Mouse (Mus musculus) limb, embryonic 12.5 days (tissue): Measurements from ENCODE around the gene 5031439G07Rik. TPM values are rescaled to one million over a fixed set of nuclear protein-coding genes. Genes with fewer than 3 reads are reported as not detected.

Experiments used
- ATAC-seq: fragments of 200-750 bp; cut with Nextera tagmentation; 2 replicates; pipeline ENCODE4 v1.8.0; 2017; ENCODE audit warnings: low read depth, moderate TSS enrichment; ENCODE audit not compliant: insufficient number of reproducible peaks, insufficient read depth, low FRiP score, low TSS enrichment
- H3K27ac ChIP-seq: fragments of 300-500 bp; sonication (generic); 2 replicates; pipeline ENCODE4 v1.5.1; 2016; ENCODE audit warnings: mild to moderate bottlenecking, moderate library complexity
- H3K27me3 ChIP-seq: fragments of 300-500 bp; sonication (generic); 2 replicates; pipeline ENCODE4 v1.6.1; 2016; ENCODE audit warnings: mild to moderate bottlenecking, moderate library complexity
- H3K36me3 ChIP-seq: fragments of 300-500 bp; sonication (generic); 2 replicates; pipeline ENCODE4 v1.6.1; 2016; ENCODE audit warnings: mild to moderate bottlenecking, moderate library complexity
- H3K4me1 ChIP-seq: fragments of 300-500 bp; sonication (generic); replicated peaks from 2 replicates; pipeline ENCODE4 v1.6.1; 2016
- H3K4me2 ChIP-seq: fragments of 300-500 bp; sonication (generic); 2 replicates; pipeline ENCODE4 v1.6.1; 2016; ENCODE audit warnings: mild to moderate bottlenecking, moderate library complexity
- H3K4me3 ChIP-seq: fragments of 300-500 bp; sonication (generic); replicated peaks from 2 replicates; pipeline ENCODE4 v1.5.1; 2016; ENCODE audit warnings: mild to moderate bottlenecking
- H3K9ac ChIP-seq: fragments of 300-500 bp; sonication (generic); replicated peaks from 2 replicates; pipeline ENCODE4 v1.6.1; 2016; ENCODE audit warnings: mild to moderate bottlenecking, moderate library complexity
- H3K9me3 ChIP-seq: fragments of 300-500 bp; sonication (generic); 2 replicates; pipeline ENCODE4 v1.6.1; 2016; ENCODE audit warnings: mild to moderate bottlenecking, moderate library complexity
- WGBS: fragments of 180-500 bp; shearing (Covaris S2); methylation state at CpG from one replicate; pipeline ENCODE4 v1.1.7; 2016; 5-methylcytosine and 5-hydroxymethylcytosine counted together
- polyA plus RNA-seq: library from polyadenylated mRNA; unstranded; fragments of >200 nt; fragmentation: Nextera tagmentation; extraction: Ambion mirVana; gene quantifications from 2 replicates; pipeline ENCODE4 v1.2.1, GENCODE M21; 2016

The 5031439G07Rik gene
- polyA plus RNA-seq, 1 experiment from 2014 or later: 10.1 TPM

DNA sequence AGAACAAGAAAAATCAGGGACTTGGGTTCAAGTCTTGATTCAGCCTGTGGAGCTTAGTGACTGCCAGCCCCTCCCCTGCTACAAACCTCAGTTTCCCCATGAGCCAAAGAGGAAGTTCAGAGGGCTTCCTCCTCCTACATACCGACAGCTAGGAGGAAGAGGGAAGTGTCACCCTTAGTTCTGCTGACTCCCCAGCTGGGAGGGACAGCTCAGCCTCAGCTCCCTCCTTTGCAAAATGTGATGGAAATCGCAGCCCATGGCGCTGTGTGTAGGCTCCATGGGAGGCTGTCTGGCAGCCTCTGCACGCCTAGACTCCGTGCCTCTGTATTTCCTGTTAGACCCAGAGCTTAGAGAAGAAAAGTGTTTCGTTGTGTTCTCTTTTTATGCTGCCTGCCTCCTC, 6.1 kb upstream of the 5031439G07Rik start:
- 0 out of 2 replicates have a peak overlapping the region, but pooled peaks have one; percentile 29 for H3K27ac ChIP-seq
- H3K9ac ChIP-seq: no peak overlapping the region
- 39% methylated on average over 6 of the region's 6 CpGs for WGBS
- no peak overlapping the region for H3K4me2 ChIP-seq
- peaks cover 6% of the 10 kb centered on the region; the same call in 1 of the 2 replicates for H3K27me3 ChIP-seq
- no peak for ATAC-seq
- no peaks in the 10 kb centered on the region for H3K9me3 ChIP-seq
- peaks cover 12% of the 10 kb centered on the region; the same call in 1 of the 2 replicates for H3K4me1 ChIP-seq
- no peaks in the 10 kb centered on the region for H3K36me3 ChIP-seq
- H3K4me3 ChIP-seq: no peak overlapping the region

DNA sequence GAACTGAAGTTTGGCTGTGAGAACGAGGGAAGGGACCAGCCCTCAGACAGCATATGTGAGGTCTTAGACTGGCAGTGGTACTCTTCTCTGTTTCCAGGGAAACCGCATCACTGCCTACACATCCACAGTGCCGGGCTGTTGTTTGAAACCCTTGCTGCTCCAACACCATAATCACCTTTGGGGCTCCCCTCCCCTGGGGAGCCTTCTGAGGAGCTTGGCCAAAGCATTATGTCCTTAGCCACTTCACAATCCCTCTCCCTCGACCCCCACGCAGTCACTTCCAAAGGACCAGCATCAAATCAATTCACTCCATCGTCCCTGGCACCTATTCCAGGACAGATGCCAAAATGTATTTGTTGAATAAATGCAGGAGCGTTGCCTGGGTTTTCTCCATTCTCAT, 1.4 kb upstream of the 5031439G07Rik start:
- Histone ChIP-seq H3K4me2 (no peak overlapping the region), H3K27me3 (no peaks in the 10 kb centered on the region), H3K9me3 (no peaks in the 10 kb centered on the region), H3K9ac (no peak overlapping the region), H3K4me3 (no peak overlapping the region), H3K27ac (no peak overlapping the region), H3K36me3 (no peaks in the 10 kb centered on the region), H3K4me1 (peaks cover 11% of the 10 kb centered on the region; the same call in 1 of the 2 replicates)
- ATAC-seq: no peak
- 73% methylated on average over 7 of the region's 7 CpGs for WGBS

DNA sequence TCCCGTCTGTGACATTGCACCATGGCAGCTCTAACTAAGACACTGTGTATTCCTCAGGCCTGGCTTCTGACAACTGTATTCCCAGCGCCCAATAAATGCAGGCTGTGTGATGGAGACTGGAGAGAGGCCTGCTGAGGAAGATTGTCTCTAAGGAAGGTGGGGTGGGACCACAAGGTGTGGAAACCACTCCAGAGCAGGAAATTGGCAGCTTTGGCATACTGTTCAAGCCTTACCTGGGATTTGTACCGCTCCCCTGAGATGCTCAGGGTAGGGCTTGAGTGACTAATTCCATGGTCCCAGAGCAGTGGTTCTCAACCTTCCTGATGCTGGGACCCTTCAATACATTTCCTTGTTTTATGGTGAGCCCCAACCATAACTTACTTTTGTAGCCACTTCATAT, 747 bp upstream of the 5031439G07Rik start:
- Histone ChIP-seq H3K36me3 (no peaks in the 10 kb centered on the region), H3K9ac (no peak overlapping the region), H3K4me2 (no peak overlapping the region), H3K4me3 (no peak overlapping the region), H3K27ac (no peak overlapping the region), H3K9me3 (no peaks in the 10 kb centered on the region), H3K4me1 (peaks cover 8% of the 10 kb centered on the region; the same call in 1 of the 2 replicates), H3K27me3 (no peaks in the 10 kb centered on the region)
- 70% methylated on average over 3 of the region's 3 CpGs for WGBS
- ATAC-seq: no peak

DNA sequence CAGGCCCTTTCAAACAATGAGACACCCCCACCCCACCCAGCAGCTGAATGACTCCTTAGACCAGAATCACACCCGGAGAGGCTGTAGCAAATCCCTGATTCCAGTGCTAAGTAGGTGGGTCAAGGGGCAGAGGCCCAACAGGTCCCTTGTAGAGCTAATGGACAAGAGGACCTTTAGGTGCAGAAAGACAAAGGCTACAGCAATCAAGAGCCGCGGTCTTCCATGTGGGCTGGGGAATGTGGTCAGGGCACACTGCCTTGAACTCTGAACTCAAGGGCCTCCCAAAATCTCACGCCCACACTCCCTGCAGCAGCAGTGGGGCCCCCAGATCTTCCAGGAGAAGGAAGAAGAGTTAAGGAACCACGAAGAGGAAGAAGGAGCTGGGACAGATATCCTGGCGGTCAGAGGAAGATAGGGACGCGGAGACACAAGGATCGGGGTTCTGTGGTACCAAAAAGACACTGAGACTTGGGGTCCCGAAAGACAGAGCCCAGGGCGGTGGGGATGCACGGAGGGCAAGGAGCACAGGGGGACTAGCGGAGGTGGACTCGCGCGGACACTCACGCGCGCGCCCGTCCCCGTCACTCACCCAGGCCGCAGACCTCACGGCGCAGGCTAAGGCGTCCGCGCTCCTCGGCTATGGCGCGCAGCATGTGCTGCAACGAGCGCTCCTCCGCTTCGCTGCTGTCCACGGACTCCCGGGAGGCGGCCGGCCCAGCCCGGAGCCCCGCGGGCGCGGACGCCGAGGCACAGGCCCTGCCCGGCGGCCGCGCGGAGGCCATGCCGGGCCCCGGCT, 1.1 kb downstream of the 5031439G07Rik start:
- Histone ChIP-seq H3K4me1 (peaks cover 12% of the 10 kb centered on the region), H3K27me3 (no peaks in the 10 kb centered on the region), H3K4me3 (peak overlapping the region; percentile 83), H3K36me3 (no peaks in the 10 kb centered on the region), H3K27ac (0 out of 2 replicates have a peak overlapping the region, but pooled peaks have one; percentile 7), H3K9me3 (no peaks in the 10 kb centered on the region), H3K4me2 (peak overlapping the region; percentile 81), H3K9ac (peak overlapping the region; percentile 88)
- under 1% methylated on average over 52 of the region's 53 CpGs for WGBS
- peak; percentile 50 for ATAC-seq

DNA sequence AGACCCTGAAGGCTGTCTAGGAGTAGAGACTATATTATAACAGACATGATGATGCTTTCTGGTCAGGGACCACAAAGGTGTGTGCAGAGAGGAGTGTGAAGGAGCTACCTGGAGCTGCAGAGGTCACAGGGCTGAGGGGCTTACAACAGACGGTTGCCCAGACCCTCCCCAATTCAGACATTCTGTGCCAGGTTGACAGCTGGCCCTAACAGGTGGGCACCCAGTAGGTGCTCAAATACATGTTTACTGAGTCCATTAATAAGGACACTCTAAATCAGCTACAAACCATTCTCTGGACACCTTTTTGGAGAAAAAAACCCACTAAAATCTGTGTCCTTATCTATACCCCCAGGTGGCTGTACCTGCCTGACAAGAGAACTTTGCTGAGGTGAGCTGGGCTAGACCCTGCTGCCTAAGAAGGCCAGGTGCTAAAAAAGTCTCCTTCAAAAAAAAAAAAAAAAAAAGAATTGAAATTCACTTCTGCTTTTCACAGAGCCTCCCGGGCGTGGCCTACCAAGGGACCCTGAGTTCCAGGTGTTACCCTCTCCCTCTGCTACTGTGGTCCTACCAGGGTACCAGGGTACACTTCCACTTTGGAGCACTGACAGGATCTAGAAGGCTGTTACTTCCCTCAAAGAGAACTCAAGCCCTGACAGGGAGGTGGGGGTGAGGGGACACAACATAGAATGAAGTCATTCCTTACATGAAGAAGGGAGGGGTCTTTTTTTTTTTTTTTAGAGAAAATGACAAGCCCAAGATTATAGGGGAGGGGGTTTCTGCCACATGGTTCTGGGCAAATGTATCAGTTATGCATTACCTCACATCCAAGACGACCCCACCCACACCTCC, 2.0 kb downstream of the 5031439G07Rik start:
- Histone ChIP-seq H3K27ac (no peak overlapping the region), H3K27me3 (no peaks in the 10 kb centered on the region), H3K4me2 (peak overlapping the region; percentile 81), H3K36me3 (no peaks in the 10 kb centered on the region), H3K9me3 (no peaks in the 10 kb centered on the region), H3K9ac (peak overlapping the region; percentile 88), H3K4me1 (peaks cover 12% of the 10 kb centered on the region), H3K4me3 (peak overlapping the region; percentile 83)
- 70% methylated on average over 4 of the region's 4 CpGs for WGBS
- ATAC-seq: no peak

GRCm38 (mm10) chr15:84985516-84986160, 2.7 kb downstream of the 5031439G07Rik start:
- Histone ChIP-seq H3K27ac (no peak overlapping the region), H3K4me3 (no peak overlapping the region), H3K4me2 (no peak overlapping the region), H3K9ac (no peak overlapping the region), H3K9me3 (no peaks in the 10 kb centered on the region), H3K4me1 (peaks cover 12% of the 10 kb centered on the region), H3K36me3 (no peaks in the 10 kb centered on the region), H3K27me3 (no peaks in the 10 kb centered on the region)
- ATAC-seq: no peak
- 89% methylated on average over 12 of the region's 12 CpGs for WGBS

- H3K4me3 ChIP-seq: no peak overlapping the region
- H3K27ac ChIP-seq: no peak overlapping the region
- H3K9ac ChIP-seq: no peak overlapping the region; the same call in 1 of the 2 replicates
- ATAC-seq: no peak
- H3K4me1 ChIP-seq: peaks cover 12% of the 10 kb centered on the region
- WGBS: 85% methylated on average over 7 of the region's 7 CpGs
- H3K27me3 ChIP-seq: no peaks in the 10 kb centered on the region
- no peaks in the 10 kb centered on the region for H3K9me3 ChIP-seq
- no peaks in the 10 kb centered on the region for H3K36me3 ChIP-seq
- H3K4me2 ChIP-seq: no peak overlapping the region
Observed at GRCm38 (mm10) chr15:84983721-84984120, 4.6 kb downstream of the 5031439G07Rik start.

- no peak overlapping the region for H3K9ac ChIP-seq
- no peaks in the 10 kb centered on the region for H3K27me3 ChIP-seq
- ATAC-seq: no peak
- H3K27ac ChIP-seq: no peak overlapping the region
- H3K4me2 ChIP-seq: no peak overlapping the region
- no peaks in the 10 kb centered on the region for H3K36me3 ChIP-seq
- peaks cover 12% of the 10 kb centered on the region for H3K4me1 ChIP-seq
- H3K9me3 ChIP-seq: no peaks in the 10 kb centered on the region
- H3K4me3 ChIP-seq: no peak overlapping the region
- 81% methylated on average over 3 of the region's 3 CpGs for whole genome bisulfite sequencing
Observed at GRCm38 (mm10) chr15:84982888-84983287, 5.5 kb downstream of the 5031439G07Rik start.

GRCm38 (mm10) chr15:84981609-84982313, 6.6 kb downstream of the 5031439G07Rik start:
- H3K4me1 ChIP-seq: peaks cover 8% of the 10 kb centered on the region
- no peak overlapping the region for H3K4me2 ChIP-seq
- no peak overlapping the region for H3K4me3 ChIP-seq
- H3K36me3 ChIP-seq: no peaks in the 10 kb centered on the region
- ATAC-seq: no peak
- H3K27ac ChIP-seq: no peak overlapping the region
- H3K27me3 ChIP-seq: no peaks in the 10 kb centered on the region
- 82% methylated on average over 9 of the region's 9 CpGs for WGBS
- no peaks in the 10 kb centered on the region for H3K9me3 ChIP-seq
- no peak overlapping the region for H3K9ac ChIP-seq

GRCm38 (mm10) chr15:84975729-84976128, 12.6 kb downstream of the 5031439G07Rik start:
- ATAC-seq: no peak
- Histone ChIP-seq H3K4me1 (no peaks in the 10 kb centered on the region), H3K27me3 (no peaks in the 10 kb centered on the region), H3K9ac (no peak overlapping the region), H3K4me2 (no peak overlapping the region), H3K4me3 (no peak overlapping the region), H3K27ac (no peak overlapping the region), H3K9me3 (no peaks in the 10 kb centered on the region), H3K36me3 (no peaks in the 10 kb centered on the region)
- 32% methylated on average over 4 of the region's 4 CpGs for WGBS
